Mouse (Mus musculus) stomach, embryonic 16.5 days (tissue): ENCODE results near the gene Rhobtb3. TPM values are rescaled to one million over a fixed set of nuclear protein-coding genes. Genes with fewer than 3 reads are reported as not detected.
"Not testable (repeated sequence)": the region's sequence is repeated elsewhere in the genome, so short reads cannot be mapped to it uniquely, and the experiment has no call there.

Experiments used
- ATAC-seq: fragments of 200-750 bp; cut with Nextera tagmentation; 2 replicates; pipeline ENCODE4 v1.8.0; 2017; ENCODE audit warnings: moderate number of reproducible peaks, moderate TSS enrichment; ENCODE audit not compliant: insufficient read depth, low FRiP score
- H3K27ac ChIP-seq: fragments of 300-500 bp; sonication (generic); 2 replicates; pipeline ENCODE4 v1.5.1; 2014; ENCODE audit warnings: low read length
- H3K27me3 ChIP-seq: fragments of 300-500 bp; sonication (generic); 2 replicates; pipeline ENCODE4 v1.6.1; 2014; ENCODE audit warnings: low read length, control low read depth, mixed read lengths; ENCODE audit not compliant: control insufficient read depth, insufficient read depth
- H3K36me3 ChIP-seq: fragments of 300-500 bp; sonication (generic); 2 replicates; pipeline ENCODE4 v1.6.1; 2014; ENCODE audit warnings: low read length; ENCODE audit not compliant: control insufficient read depth, insufficient read depth
- H3K4me1 ChIP-seq: fragments of 300-500 bp; sonication (generic); 2 replicates; pipeline ENCODE4 v1.6.1; 2014; ENCODE audit warnings: low read length, control low read depth, mixed read lengths; ENCODE audit not compliant: control insufficient read depth, insufficient read depth
- H3K4me2 ChIP-seq: fragments of 300-500 bp; sonication (generic); 2 replicates; pipeline ENCODE4 v1.6.1; 2014; ENCODE audit warnings: low read depth, low read length, mixed read lengths
- H3K4me3 ChIP-seq: fragments of 300-500 bp; sonication (generic); replicated peaks from 2 replicates; pipeline ENCODE4 v1.5.1; 2014; ENCODE audit warnings: mild to moderate bottlenecking, low read length
- H3K9ac ChIP-seq: fragments of 300-500 bp; sonication (generic); 2 replicates; pipeline ENCODE4 v1.6.1; 2014; ENCODE audit warnings: low read length
- H3K9me3 ChIP-seq: fragments of 300-500 bp; sonication (generic); replicated peaks from 2 replicates; pipeline ENCODE4 v1.6.1; 2016; ENCODE audit warnings: low read length, control low read depth; ENCODE audit not compliant: control insufficient read depth
- WGBS: fragments of 180-500 bp; shearing (Covaris S2); extraction: QIAGEN DNeasy Blood & Tissue Kit; methylation state at CpG from one replicate; pipeline ENCODE4 v1.1.7; 2014; 5-methylcytosine and 5-hydroxymethylcytosine counted together
- polyA plus RNA-seq: library from polyadenylated mRNA; unstranded; fragments of >200 nt; fragmentation: Nextera tagmentation; extraction: Ambion mirVana; gene quantifications from 2 replicates; pipeline ENCODE4 v1.2.1, GENCODE M21; 2015

The Rhobtb3 gene
- polyA plus RNA-seq, 1 experiment from 2014 or later, result 20.0 TPM

- ATAC-seq, result no peak
- no peak overlapping the region for H3K4me3 ChIP-seq
- no peak overlapping the region for H3K9ac ChIP-seq
- no peaks in the 10 kb centered on the region for H3K9me3 ChIP-seq
- H3K27me3 ChIP-seq, result no peaks in the 10 kb centered on the region
- H3K4me2 ChIP-seq, result no peak overlapping the region
- H3K4me1 ChIP-seq, result no peaks in the 10 kb centered on the region
- H3K36me3 ChIP-seq, result no peaks in the 10 kb centered on the region
- H3K27ac ChIP-seq, result no peak overlapping the region
Measured at GRCm38 (mm10) chr13:75833499-75833898, 110.2 kb downstream of the Rhobtb3 start.

- Histone ChIP-seq H3K9me3 (no peaks in the 10 kb centered on the region), H3K4me2 (no peak overlapping the region), H3K9ac (no peak overlapping the region), H3K27me3 (no peaks in the 10 kb centered on the region), H3K36me3 (no peaks in the 10 kb centered on the region), H3K4me3 (no peak overlapping the region), H3K27ac (no peak overlapping the region), H3K4me1 (no peaks in the 10 kb centered on the region)
- ATAC-seq, result no peak
Measured at GRCm38 (mm10) chr13:75832697-75833096, 111.0 kb downstream of the Rhobtb3 start.

- H3K4me1 ChIP-seq, result no peaks in the 10 kb centered on the region
- H3K27me3 ChIP-seq, result no peaks in the 10 kb centered on the region
- no peaks in the 10 kb centered on the region for H3K36me3 ChIP-seq
- H3K9me3 ChIP-seq, result no peaks in the 10 kb centered on the region
- no peak overlapping the region for H3K4me2 ChIP-seq
- no peak for ATAC-seq
- no peak overlapping the region for H3K4me3 ChIP-seq
- 70% methylated on average over 6 of the region's 6 CpGs for WGBS
- H3K9ac ChIP-seq, result no peak overlapping the region
- no peak overlapping the region for H3K27ac ChIP-seq
Measured at GRCm38 (mm10) chr13:75831710-75832109, 112.0 kb downstream of the Rhobtb3 start.

- H3K27ac ChIP-seq, result no peak overlapping the region
- 90% methylated on average over 1 of the region's 1 CpGs for WGBS
- no peak overlapping the region for H3K9ac ChIP-seq
- no peak for ATAC-seq
- no peaks in the 10 kb centered on the region for H3K9me3 ChIP-seq
- no peak overlapping the region for H3K4me2 ChIP-seq
- no peak overlapping the region for H3K4me3 ChIP-seq
- H3K36me3 ChIP-seq, result no peaks in the 10 kb centered on the region
- no peaks in the 10 kb centered on the region for H3K27me3 ChIP-seq
- H3K4me1 ChIP-seq, result no peaks in the 10 kb centered on the region
Measured at GRCm38 (mm10) chr13:75830708-75831107, 113.0 kb downstream of the Rhobtb3 start.

GRCm38 (mm10) chr13:75825388-75825787 is 118.3 kb downstream of the Rhobtb3 start:
- Histone ChIP-seq H3K27ac (no peak overlapping the region), H3K27me3 (no peaks in the 10 kb centered on the region), H3K4me1 (no peaks in the 10 kb centered on the region), H3K9me3 (no peaks in the 10 kb centered on the region), H3K36me3 (no peaks in the 10 kb centered on the region), H3K4me3 (no peak overlapping the region), H3K4me2 (no peak overlapping the region), H3K9ac (no peak overlapping the region)
- ATAC-seq, result no peak
- 93% methylated on average over 1 of the region's 1 CpGs for WGBS

- ATAC-seq, result no peak
- no peak overlapping the region for H3K4me3 ChIP-seq
- WGBS, result 75% methylated on average over 5 of the region's 5 CpGs
- H3K9ac ChIP-seq, result no peak overlapping the region
- no peak overlapping the region for H3K27ac ChIP-seq
- no peaks in the 10 kb centered on the region for H3K27me3 ChIP-seq
- no peaks in the 10 kb centered on the region for H3K9me3 ChIP-seq
- no peak overlapping the region for H3K4me2 ChIP-seq
- no peaks in the 10 kb centered on the region for H3K36me3 ChIP-seq
- no peaks in the 10 kb centered on the region for H3K4me1 ChIP-seq
Measured at GRCm38 (mm10) chr13:75824611-75825319, 119.0 kb downstream of the Rhobtb3 start.

GRCm38 (mm10) chr13:75823201-75823600 is 120.5 kb downstream of the Rhobtb3 start:
- H3K4me1 ChIP-seq, result no peaks in the 10 kb centered on the region
- no peak overlapping the region for H3K27ac ChIP-seq
- H3K27me3 ChIP-seq, result no peaks in the 10 kb centered on the region
- H3K9me3 ChIP-seq, result no peaks in the 10 kb centered on the region
- WGBS, result 85% methylated on average over 9 of the region's 9 CpGs
- H3K4me2 ChIP-seq, result no peak overlapping the region
- no peak overlapping the region for H3K9ac ChIP-seq
- H3K4me3 ChIP-seq, result no peak overlapping the region
- H3K36me3 ChIP-seq, result no peaks in the 10 kb centered on the region
- no peak for ATAC-seq

- H3K4me2 ChIP-seq, H3K36me3 ChIP-seq, H3K4me3 ChIP-seq, H3K4me1 ChIP-seq, H3K27me3 ChIP-seq, H3K9me3 ChIP-seq, H3K9ac ChIP-seq, H3K27ac ChIP-seq, ATAC-seq: not testable (repeated sequence)
- 86% methylated on average over 4 of the region's 4 CpGs for WGBS
Measured at GRCm38 (mm10) chr13:75822366-75822765, 121.4 kb downstream of the Rhobtb3 start.

GRCm38 (mm10) chr13:75819898-75820297 is 123.8 kb downstream of the Rhobtb3 start:
- Histone ChIP-seq H3K9me3 (no peaks in the 10 kb centered on the region), H3K9ac (no peak overlapping the region), H3K36me3 (no peaks in the 10 kb centered on the region), H3K4me1 (no peaks in the 10 kb centered on the region), H3K4me3 (no peak overlapping the region), H3K4me2 (no peak overlapping the region), H3K27ac (no peak overlapping the region), H3K27me3 (no peaks in the 10 kb centered on the region)
- ATAC-seq, result no peak
